Mouse (Mus musculus): ENCODE measurements around the gene Prkra.

DNA sequence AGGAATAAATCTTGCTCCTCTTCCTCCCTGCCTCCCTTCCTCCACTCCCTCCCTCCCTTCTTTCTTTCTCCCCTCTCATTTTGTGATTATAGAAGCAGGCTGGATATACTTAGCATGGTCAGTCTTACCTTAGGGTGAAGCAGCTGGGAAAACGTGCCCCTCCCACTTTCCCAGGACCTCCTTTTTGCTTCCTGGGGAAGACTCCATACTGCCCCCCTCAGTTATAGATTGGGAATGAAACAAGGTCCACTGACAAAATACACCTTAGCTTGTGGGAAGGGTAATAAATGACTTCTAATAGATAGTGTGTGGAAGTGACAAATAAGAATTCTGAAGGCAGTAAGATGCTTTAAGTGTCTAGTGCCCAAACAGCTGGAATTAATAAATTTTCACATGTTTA lies 8.2 kb upstream of the Prkra start:
- no peak for TF ChIP-seq POLR2A (IDR thresholded peaks at IDR 0.05; ENCODE audit: low read depth, low read length)
- TF ChIP-seq CTCF (IDR thresholded peaks at IDR 0.05; ENCODE audit: borderline replicate concordance, insufficient read depth, low read length) = no peak

All from embryonic fibroblast, embryonic 13.5 days (primary cell).